Mouse (Mus musculus): Measurements from ENCODE around the gene Prpf31.
"Not testable (repeated sequence)": the region's sequence is repeated elsewhere in the genome, so short reads cannot be mapped to it uniquely, and the experiment has no call there.

Prpf31 gene

DNA sequence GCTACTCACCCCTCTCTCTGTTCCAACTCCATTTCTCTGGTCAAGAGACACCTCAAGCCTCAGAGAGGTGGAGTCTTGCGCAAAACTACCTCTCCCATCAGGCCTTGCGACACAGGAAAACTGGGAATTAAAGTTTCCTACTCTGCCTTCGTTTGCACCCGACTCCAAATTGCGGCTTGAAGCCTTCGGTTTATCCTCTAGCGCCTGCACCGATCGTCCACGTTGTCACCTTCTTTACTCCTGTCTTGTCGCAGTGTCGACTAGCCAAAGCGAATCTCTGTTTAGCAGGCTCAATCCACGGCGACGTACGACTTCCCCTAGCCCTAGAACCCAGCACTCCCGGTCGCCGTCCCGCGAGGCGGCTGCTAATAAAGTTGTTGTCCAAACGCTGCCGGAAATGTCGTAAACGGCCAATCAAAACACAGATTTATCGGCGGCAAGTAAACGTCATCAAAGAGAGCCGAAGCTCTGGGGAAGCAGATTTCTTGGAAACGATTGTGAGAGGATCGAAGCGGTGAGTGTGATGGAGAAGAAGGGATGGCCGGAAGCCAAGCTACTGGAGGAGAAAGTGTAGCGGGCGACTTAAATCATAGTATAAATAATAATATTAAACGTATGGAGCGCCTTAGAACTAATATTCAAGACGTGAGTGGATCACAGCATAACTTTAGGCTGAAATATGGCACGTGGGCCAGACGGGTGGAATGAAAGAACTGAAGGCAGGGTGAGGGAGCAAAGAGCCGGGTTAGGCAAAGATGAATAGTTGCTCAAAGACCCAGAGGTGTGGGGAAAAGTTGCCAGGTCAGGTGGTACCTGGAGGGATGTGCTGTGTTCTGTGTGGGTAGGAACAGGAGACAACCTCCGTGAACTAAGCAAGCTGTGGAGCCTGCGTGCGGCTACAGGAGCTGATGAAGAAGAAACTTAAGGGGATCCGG, at the start of gene Prpf31, which contains the start of gene Tfpt:
TSS of gene Prpf31 (plus strand) at position 443 of the 935 bp plus-strand sequence.
TSS of gene Tfpt (minus strand) at position 387 of the 935 bp plus-strand sequence.
- DNase-seq (ENCODE audit: low spot score in 2 of 2), result peak; percentile 92 to 94

DNA sequence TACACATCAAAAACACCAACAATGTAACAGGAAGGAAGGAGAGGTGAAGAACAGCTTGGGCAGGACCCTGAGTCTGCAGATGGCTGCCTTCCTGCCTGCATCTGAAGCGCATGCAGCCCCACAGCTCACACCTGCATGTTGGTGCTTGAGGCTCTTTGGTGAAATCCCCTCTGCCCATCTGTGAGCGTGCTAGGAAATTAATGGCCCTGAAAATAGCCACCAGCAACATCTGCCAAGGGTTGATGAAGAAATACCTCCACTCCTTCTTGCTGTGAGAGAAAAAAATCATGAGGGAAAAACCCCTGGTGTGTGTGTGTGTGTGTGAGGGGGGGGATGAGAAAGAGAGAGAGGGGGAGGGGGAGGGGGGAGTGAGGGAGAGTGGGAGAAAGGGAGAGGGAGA, 49.8 kb upstream of the Prpf31 start:
- no peak for DNase-seq (ENCODE audit: low spot score in 2 of 2)

DNA sequence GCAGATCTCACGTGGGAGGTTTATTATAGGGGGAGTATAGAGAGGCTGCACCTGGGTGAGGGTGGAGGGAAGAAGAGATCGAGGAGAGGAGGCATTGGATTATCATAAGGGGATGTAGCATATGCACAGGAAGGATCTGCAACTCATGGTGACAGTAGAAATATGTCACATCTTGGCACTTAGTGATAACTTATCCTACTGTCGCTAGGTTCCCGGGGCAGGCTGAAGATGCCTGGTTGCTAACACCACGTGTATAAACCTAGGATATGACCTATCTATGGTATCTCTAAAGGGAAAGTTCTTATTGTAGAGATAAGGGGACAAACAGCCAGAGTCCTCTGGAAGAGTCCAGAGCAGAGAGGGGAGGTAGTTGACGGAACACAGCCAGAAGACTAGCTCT, 44.0 kb upstream of the Prpf31 start:
- DNase-seq (ENCODE audit: low spot score in 2 of 2), result no peak

DNA sequence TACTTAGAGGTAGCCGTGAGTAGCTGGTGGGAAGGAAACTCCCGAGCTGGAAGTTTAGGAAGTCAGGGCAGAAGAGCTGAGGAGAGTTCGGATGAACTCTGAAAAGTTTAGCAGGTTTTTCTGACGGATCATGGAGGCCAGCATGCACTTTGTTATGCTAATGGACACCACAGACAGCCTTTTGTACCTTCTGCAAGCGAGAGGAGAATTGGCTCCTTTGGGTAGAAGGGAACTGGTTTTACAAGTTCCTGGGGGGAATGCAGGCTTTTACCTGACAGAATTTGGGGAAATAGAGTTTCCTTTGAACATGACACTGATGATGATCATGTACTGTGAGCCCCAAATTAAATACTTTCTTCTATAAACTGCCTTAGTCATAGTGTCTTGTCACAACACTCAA, 43.5 kb upstream of the Prpf31 start:
- DNase-seq (ENCODE audit: low spot score in 2 of 2), result no peak

DNA sequence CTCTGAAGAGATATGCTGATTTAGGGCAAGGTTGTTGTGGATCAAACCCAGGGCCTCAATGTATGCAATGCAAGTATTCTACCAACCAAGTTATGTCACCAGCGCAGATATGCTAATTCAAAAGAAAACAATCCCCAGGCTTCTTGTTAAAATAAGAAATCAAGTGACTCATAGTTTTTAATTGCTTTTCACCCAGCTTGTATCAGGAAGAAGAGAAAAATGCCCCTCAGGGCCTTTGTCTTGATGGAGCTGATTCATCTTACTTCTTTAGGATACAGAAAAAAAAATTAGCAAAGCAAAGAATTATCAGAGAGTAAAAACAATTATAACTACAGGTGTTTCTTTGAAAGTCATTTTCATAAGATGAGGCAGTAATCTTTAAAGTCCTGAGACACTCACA, 42.5 kb upstream of the Prpf31 start:
- DNase-seq (ENCODE audit: low spot score in 2 of 2), result no peak

DNA sequence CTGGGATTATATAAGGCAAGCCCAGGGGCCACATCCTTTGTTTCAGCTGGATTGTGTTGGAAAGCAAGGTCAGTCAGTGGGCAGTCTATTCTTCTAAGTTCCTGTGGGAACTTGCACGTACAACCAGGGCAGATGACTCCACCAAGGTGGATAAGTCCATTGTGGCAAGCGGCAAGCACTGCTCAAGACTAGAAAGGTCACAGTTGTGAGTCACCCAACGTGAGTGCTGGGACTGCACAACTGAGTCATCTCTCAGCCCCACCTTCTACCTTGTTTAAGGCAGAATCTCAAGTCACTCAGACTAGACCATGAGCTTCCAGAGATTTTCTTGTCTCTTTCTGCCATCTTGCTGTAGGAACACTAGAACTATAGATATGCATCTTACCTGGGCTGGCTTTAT, 39.2 kb upstream of the Prpf31 start:
- DNase-seq (ENCODE audit: low spot score in 2 of 2), result no peak

DNA sequence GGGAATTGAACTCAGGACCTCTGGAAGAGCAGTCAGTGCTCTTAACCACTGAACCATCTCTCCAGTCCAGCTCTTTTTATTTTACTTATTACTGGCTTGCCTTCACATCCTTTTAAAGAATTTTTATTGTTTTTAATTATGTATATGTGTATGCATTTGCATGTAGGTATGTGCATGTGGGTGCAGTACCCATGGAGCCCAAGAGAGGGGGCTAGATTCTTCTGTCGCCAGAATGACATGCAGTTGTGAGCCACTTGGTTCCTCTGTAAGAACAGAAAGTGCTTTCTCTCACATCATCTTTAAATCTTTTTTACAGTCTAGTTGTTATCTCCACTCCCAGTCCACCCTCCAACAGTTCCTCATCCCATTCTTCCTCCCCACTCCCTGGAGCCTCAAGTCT, 38.3 kb upstream of the Prpf31 start:
- no peak for DNase-seq (ENCODE audit: low spot score in 2 of 2)

DNA sequence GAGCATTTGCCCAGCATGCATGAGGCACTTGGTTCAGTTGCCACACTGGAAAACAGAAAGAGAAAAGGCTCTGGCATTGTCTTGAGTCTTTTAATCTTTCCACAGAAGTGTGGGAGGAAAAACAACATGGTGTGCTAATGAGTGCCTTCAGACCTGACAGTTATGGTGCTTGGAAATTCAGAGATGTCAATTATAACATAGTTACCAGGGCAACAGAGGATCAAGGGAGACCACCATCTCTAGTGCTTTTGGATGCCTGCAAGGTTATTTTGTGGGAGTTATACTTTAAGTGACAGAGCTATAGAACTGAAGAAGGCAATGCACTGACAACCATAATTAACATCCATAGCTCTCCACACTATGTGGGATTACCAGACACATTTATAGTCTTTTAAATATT, 35.9 kb upstream of the Prpf31 start:
- no peak for DNase-seq (ENCODE audit: low spot score in 2 of 2)

DNA sequence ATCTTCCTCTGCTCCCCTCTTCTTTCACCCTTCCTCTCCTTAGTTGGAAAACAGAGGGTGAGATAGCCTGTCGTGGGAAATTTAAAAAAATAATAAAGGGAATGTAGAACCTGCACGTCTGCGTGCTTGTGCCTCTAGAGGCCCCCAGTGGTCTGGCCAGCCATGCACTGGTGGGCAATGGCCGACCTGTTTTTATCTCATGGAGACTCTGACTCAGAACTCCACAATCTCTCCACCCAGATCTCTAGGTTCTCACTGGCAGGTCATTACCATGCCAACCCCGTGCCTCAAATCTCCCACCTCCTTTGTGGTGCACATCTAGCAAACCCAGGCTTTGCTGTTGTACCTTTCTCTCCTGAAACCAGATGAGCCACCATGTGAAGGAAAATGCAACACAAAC, 35.1 kb upstream of the Prpf31 start:
- no peak for DNase-seq (ENCODE audit: low spot score in 2 of 2)

DNA sequence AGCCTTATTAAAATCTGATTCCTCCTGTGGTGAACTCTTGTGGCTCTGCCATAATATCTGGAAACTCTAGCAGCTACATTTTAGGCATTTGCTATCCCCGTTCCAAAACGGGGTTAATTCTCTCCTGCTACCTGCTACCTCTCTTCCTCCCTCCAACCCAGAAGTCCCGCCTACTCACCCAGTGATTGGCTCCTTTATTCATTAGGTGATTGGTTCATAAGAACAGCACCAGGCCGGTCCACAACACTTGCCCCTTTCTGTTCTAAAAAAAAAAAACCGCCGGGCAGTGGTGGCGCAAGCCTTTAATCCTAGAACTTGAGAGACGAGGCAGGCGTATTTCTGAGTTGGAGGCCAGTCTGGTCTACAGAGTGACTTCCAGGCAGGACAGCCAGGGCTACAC, 34.6 kb upstream of the Prpf31 start:
- DNase-seq (ENCODE audit: low spot score in 2 of 2), result no peak

DNA sequence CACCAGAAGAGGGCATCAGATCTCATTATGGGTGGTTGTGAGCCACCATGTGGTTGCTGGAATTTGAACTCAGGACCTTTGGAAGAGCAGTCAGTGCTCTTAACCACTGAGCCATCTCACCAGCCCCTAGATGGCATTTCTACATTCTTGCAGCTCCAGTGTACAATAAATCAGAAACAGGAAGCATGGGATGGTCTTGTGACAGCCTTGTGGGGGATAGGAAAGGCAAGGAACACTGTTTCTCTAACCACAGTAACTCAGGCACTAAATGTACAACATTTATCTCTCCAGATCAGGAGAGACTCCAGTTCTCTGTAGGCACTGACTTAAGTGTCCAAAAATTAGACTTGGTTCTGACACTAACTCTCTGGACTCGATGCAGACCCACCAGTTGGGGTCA, 32.0 kb upstream of the Prpf31 start:
- not testable (repeated sequence) for DNase-seq (ENCODE audit: low spot score in 2 of 2)

DNA sequence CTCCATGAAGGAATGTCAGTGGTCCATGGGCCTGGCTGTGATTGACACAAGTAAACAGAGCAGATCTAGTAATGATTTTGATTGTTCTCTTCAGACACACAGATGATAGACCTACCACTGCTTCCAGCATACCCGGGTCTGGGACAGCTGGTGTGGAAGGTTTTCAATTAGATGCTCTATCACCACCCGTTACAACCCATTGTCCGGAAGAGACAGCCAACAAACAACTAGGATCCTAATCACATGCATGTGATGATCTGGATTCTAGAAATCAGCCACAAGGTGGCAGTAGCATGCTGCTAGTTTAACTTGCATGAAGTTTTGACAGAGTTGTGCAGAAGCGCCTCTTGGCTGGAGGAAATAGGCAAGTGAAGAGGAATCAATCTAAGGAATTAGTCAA, 28.7 kb upstream of the Prpf31 start:
- peak; percentile 38 to 66 for DNase-seq (ENCODE audit: low spot score in 2 of 2)

DNA sequence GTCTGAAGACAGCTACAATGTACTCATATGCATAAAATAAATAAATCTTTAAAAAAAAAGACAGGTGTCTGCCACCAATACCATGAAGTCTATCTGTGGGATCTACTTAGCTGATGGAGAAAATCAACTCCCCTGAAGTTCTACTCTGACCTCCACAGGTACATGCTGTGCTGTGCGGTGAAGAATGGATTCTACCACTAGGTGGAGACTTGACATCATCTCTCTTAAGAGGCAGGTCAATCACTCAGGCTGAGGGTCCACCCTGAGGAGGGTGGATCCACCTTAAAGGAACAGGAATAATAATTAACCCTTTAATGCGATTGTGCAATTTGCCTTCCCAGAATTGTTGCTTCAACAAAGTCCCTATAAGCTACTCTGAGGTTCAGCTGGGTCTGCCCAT, 23.0 kb upstream of the Prpf31 start:
- DNase-seq (ENCODE audit: low spot score in 2 of 2), result no peak

DNA sequence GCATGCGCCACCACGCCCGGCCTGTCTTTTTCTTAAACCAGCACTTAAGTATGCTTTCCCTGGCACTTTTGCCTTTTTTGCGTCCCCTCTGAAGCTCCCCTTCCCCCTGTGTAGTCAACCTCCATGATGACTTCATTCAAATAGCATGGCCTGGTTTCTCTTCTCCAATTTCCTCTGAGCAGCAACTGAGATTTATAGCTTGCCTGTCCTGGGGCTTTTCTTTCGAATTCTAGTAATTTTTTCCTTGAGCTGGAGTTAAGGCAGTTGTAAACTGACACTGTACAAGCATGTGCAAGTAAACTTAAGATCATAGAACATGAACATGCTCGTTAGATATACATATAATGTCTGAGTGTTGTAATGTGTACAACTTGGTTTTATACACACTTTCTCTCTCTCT, 22.4 kb upstream of the Prpf31 start:
- no peak for DNase-seq (ENCODE audit: low spot score in 2 of 2)

DNA sequence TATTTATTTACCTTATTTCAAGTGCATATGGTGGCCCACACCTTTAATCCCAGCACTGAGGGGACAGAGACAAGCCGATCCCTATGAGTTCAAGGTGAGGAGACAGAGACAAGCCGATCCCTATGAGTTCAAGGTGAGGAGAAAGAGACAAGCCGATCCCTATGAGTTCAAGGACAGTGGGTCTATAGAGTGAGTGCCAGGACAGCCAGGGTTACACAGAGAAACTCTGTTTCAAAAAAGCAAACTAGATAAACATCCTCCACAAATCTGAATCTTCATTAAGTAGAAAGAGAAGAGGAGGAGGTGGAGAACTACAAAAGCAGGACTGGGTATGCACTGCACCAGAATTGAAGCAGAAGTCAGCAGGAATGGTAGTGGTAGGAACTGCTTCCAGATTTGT, 21.1 kb upstream of the Prpf31 start:
- no peak for DNase-seq (ENCODE audit: low spot score in 2 of 2)

DNA sequence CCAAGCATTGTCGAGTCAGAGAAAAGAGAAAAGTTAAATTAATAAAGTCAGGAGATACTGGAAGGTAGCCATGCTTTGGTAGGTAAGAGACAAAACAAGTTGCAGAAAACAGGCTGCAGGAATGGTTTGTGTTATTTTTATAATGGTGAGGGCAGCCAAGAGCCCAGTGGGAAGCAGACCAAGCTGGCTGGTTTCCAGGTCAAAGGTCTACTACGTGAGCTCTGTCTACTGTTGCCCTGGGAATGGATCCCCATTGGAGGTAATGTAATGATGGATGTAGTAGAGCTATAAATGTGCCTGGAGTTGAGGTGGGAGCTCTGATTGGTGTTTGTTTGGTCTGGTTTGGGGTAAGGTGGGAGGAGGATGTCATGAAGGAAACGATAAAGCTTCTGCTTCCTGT, 20.7 kb upstream of the Prpf31 start:
- DNase-seq (ENCODE audit: low spot score in 2 of 2), result no peak

DNA sequence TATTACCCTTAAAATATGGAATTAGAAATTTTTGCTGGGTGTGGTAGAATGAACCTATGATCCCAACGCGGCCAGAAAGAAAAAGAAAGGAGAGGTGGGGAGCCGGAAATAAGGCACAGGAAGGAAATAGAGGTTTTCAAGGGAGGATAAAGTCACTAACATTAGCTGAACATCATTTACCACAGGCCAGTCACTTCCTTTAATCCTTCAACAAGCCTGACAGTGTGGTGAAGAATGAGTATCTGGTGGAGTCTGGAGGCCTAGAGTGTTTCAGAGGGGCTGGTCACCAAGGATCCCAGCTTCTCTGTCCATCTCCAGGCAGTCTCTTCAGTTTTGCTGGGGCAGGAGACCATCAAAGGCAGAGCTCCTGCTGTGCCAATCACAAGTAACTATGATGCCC, 19.3 kb upstream of the Prpf31 start:
- no peak for DNase-seq (ENCODE audit: low spot score in 2 of 2)

DNA sequence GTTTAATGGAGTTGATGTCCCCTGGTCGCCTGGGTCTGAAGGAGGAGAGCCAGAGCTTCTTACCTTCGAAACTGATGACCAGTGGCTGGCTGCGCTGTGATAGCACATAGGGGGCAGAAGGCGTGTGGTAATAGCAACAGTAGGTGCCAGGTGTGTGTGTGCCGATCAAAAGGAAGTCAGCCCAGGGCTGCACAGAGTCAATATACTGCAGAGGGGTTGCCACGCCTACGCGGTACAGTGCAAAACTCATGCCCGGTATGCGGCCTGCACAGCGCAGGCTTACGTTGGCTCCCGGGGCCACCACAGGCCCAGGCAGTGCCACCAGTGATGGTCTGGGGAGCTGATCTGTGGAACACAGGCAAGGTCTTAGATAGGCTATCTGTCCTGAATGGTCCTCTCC, 18.8 kb upstream of the Prpf31 start:
- no peak for DNase-seq (ENCODE audit: low spot score in 2 of 2)

DNA sequence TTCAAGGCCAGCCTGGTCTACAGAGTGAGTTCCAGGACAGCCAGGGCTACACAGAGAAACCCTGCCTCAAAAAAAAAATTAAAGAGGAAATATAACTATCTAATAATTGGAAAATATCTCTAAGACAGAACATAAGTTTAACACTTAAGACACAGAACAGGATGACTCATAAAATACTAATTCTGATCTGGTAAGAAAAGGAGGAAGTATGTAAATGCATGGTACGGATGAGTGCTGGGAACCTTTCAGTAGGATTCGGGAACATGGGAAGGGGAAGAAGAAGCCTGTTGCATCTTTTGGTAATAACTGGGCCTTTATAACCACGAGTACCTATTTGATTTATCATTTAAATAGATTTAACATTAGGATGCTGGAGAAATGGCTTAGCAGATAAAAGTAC, 15.8 kb upstream of the Prpf31 start:
- DNase-seq (ENCODE audit: low spot score in 2 of 2), result no peak

DNA sequence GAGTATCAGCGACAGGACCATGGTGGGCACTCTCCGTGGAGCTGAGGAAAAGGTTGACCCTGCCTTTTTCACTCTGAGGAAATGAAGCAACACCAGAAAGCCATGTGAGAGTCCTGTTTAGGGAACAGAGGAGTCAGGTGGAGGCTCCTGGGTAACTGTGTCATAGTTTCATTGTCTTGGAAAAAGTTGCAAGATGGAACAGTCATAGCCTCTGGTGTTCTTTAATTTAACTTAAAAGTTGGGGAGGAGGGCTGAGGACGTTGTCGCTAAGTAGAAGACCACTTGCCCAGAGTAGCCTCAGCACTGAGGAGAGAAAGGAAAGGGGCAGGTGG, 13.8 kb upstream of the Prpf31 start, which contains the start of gene Oscar:
TSS of gene Oscar (minus strand) at position 101 of the 332 bp plus-strand sequence.
- no peak for DNase-seq (ENCODE audit: low spot score in 2 of 2)

DNA sequence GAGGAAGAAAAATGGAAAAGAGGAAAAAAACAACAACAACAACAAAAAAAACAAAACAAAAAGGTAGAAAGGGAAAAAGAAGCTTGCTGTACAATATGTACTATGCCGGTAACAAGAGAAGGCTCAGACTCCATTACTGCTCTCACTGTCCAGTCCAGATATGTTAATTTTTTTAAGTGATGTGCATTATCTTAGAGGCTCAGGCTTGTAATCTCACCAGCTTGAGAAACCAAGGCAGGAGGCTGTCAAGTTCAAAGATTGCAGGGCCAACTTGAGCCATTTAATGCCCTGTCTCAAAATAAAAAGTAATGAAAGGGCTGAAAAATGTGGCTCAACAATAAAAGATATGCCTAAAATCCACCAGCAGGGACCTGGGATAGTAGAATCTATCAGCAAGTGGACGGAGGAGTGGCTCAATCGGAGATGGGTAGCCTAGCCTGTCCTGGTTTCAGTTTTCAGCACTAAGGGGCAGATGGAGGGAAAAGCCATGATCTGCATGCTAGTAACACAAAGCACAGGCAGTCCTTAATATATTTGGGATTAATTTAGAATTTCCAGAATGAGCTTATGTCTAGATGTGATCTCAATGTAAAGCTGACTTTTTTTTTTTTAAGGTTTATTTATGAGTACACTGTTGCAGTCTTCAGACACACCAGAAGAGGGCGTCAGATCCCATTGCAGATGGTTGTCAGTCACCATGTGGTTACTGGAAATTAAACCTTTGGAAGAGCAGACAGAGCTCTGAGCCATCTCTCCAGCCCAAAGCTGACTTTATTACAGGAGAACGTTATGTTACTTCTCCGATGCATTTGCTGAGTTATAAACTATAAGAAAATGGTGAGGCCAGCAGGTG, 13.2 kb upstream of the Prpf31 start:
- DNase-seq (ENCODE audit: low spot score in 2 of 2), result peak in 1 of 2 experiments; percentile 32

DNA sequence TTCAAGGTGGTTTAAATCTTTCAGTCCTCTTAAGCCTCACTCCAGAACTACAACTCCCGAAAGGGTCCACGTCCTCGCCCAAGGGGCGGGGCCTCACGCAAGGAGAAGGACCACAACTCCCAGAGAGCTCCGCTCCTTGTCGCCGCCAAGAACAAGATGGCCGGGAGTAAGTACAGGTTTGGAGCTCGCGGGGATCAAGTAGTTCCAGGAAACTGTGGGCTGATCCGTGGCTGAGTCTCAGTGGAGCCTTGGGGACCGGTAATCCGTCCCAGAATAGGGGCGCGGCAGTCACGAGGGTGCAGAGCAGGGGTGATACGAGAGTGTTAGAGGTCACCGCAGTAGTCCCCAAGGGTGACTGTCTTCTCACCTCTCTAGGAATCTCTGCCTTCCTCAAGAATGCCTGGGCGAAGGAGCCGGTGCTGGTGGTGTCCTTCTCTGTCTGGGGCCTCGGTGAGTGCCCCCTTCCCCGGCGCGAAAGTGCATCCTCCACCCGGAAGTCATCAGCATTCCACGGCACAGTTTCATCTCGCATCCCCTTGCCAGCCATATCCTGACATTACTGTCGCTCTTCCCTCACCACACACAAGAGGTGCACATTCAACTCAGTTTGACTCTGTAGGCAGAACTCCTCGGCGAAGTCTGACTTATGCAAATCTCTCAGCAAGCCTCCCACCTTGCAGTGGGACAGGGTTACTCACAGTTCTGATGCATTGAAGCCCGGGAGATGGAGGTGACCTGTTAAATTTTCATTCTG, 12.4 kb upstream of the Prpf31 start, which contains the start of gene Ndufa3:
TSS of gene Ndufa3 (plus strand) at position 132 of the 754 bp plus-strand sequence.
- peak; percentile 69 to 74 for DNase-seq (ENCODE audit: low spot score in 2 of 2)
